Comparison of ENCODE assay signal across 23 mouse cellular contexts in the genomic region with DNA sequence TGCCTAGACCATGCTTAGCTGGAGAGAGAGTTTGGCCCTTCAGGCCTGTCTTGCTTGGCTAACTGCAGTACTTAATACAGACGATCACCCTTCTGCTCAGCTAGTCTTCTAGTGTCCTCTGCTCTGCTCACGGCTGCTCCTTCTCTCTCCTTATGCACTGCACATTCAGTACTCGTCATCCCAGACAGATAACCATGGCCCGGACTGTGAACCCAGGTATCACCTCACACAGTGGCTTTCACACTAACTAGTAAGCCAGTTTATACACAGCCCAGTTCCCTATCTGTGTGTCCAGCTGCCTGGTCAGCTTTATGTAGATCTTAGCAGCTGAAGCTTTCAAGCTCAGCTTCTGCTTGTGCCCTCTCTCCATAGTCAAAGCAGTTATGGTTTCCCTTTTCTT.
A peak's percentile ranks its signal among the peaks of the same experiment; 100 is the strongest.
DNase-seq lines count a peak whose midpoint lies in the region; ATAC-seq and TF ChIP-seq lines count a peak whose summit lies in the region.
"Had no signal": no experiment of that assay in that cellular context is flagged by ENCODE, and none has a peak within 500 bp of the region (broad histone marks: within the 10 kb centered on the region; RNA-seq: fewer than 3 reads in every experiment).

No protein-coding gene starts in this region.

- TF ChIP-seq CTCF in forebrain, postnatal 0 days (IDR thresholded peaks at IDR 0.05; ENCODE audit: low read depth) = no peak
- no peak for TF ChIP-seq CTCF in liver, postnatal 0 days (IDR thresholded peaks at IDR 0.05; ENCODE audit: low read depth)

- H3K9me3 ChIP-seq in forebrain, embryonic 10.5 days = no peaks in the 10 kb centered on the region
- H3K9me3 ChIP-seq in forebrain, postnatal 0 days (ENCODE audit: low read length) = no peaks in the 10 kb centered on the region
- no peaks in the 10 kb centered on the region for H3K9me3 ChIP-seq in megakaryocyte, embryonic 14.5 days
- no peaks in the 10 kb centered on the region for H3K9me3 ChIP-seq in liver, embryonic 11.5 days (ENCODE audit: control insufficient read depth, low read length)
- no peaks in the 10 kb centered on the region for H3K9me3 ChIP-seq in liver, postnatal 0 days (ENCODE audit: low read length)
- H3K9me3 ChIP-seq: embryonic facial prominence, embryonic 12.5 days; hindbrain, embryonic 13.5 days; limb, embryonic 13.5 days had no signal

- ATAC-seq in forebrain, postnatal 0 days = no peak
- ATAC-seq in megakaryocyte, adult 5-6 weeks (ENCODE audit: poor library complexity, severe bottlenecking) = no peak
- ATAC-seq in liver, embryonic 11.5 days (replicated peaks; ENCODE audit: low FRiP score) = peak; percentile 76
- peak; percentile 47 for ATAC-seq in liver, postnatal 0 days
- ATAC-seq: forebrain, embryonic 14.5 days had no signal

- H3K27me3 ChIP-seq in forebrain, embryonic 10.5 days (ENCODE audit: poor library complexity, severe bottlenecking) = no peaks in the 10 kb centered on the region
- H3K27me3 ChIP-seq in forebrain, postnatal 0 days (ENCODE audit: insufficient read depth, low read length) = no peaks in the 10 kb centered on the region
- no peaks in the 10 kb centered on the region for H3K27me3 ChIP-seq in megakaryocyte, embryonic 14.5 days (replicated peaks)
- no peaks in the 10 kb centered on the region for H3K27me3 ChIP-seq in liver, embryonic 11.5 days (replicated peaks; ENCODE audit: control insufficient read depth, insufficient read depth, low read length)
- no peaks in the 10 kb centered on the region for H3K27me3 ChIP-seq in liver, postnatal 0 days (ENCODE audit: insufficient read depth, low read length)
- H3K27me3 ChIP-seq: embryonic facial prominence, embryonic 12.5 days; hindbrain, embryonic 13.5 days; limb, embryonic 13.5 days had no signal

- H3K4me1 ChIP-seq in forebrain, embryonic 10.5 days = peaks cover 32% of the 10 kb centered on the region
- H3K4me1 ChIP-seq in forebrain, postnatal 0 days (ENCODE audit: insufficient read depth) = peaks cover 6% of the 10 kb centered on the region
- peaks cover 95% of the 10 kb centered on the region for H3K4me1 ChIP-seq in megakaryocyte, embryonic 14.5 days
- peaks cover 46% of the 10 kb centered on the region for H3K4me1 ChIP-seq in liver, embryonic 11.5 days (replicated peaks; ENCODE audit: control insufficient read depth, insufficient read depth, low read length)
- peaks cover 25% of the 10 kb centered on the region for H3K4me1 ChIP-seq in liver, postnatal 0 days (ENCODE audit: insufficient read depth)

- no peak for DNase-seq in forebrain, embryonic 10.5 days (ENCODE audit: extremely low spot score, low spot score)
- DNase-seq in forebrain, postnatal 0 days = no peak
- DNase-seq in liver, embryonic 11.5 days (ENCODE audit: low spot score) = no peak
- no peak for DNase-seq in liver, postnatal 0 days
- no peak for DNase-seq in left cerebral cortex, postnatal 4 days
- DNase-seq in right cerebral cortex, adult 18-20 months = no peak
- DNase-seq: adrenal gland, adult 2 months; cerebellum, adult 2 months; cerebellum, postnatal 25 days; heart, postnatal 14 days; kidney, adult 9 months; kidney, postnatal 25 days; layer of hippocampus, postnatal 36 days; lung, embryonic 14.5 days; right cerebral cortex, postnatal 14 days had no signal

- H3K36me3 ChIP-seq in forebrain, embryonic 10.5 days (replicated peaks) = peaks cover 7% of the 10 kb centered on the region
- H3K36me3 ChIP-seq in forebrain, postnatal 0 days (ENCODE audit: insufficient read depth) = no peaks in the 10 kb centered on the region
- peaks cover 6% of the 10 kb centered on the region for H3K36me3 ChIP-seq in megakaryocyte, embryonic 14.5 days (replicated peaks; ENCODE audit: low read length)
- H3K36me3 ChIP-seq in liver, embryonic 11.5 days (ENCODE audit: control insufficient read depth, insufficient read depth, low read length) = no peaks in the 10 kb centered on the region
- H3K36me3 ChIP-seq in liver, postnatal 0 days (replicated peaks; ENCODE audit: insufficient read depth, low read length) = peaks cover 9% of the 10 kb centered on the region; the same call in 1 of the 2 replicates
- H3K36me3 ChIP-seq: hindbrain, embryonic 13.5 days had no signal

- no peak overlapping the region for H3K9ac ChIP-seq in forebrain, postnatal 0 days
- no peak overlapping the region for H3K9ac ChIP-seq in liver, embryonic 11.5 days (ENCODE audit: low read depth, low read length)
- no peak overlapping the region for H3K9ac ChIP-seq in liver, postnatal 0 days (replicated peaks)
- H3K9ac ChIP-seq: embryonic facial prominence, embryonic 12.5 days; hindbrain, embryonic 13.5 days; limb, embryonic 13.5 days; lung, embryonic 14.5 days had no signal

- TF ChIP-seq EP300 in liver, postnatal 0 days (IDR thresholded peaks at IDR 0.05; ENCODE audit: low read depth) = no peak

- no peak overlapping the region for H3K4me3 ChIP-seq in forebrain, embryonic 10.5 days
- H3K4me3 ChIP-seq in forebrain, postnatal 0 days (ENCODE audit: low read depth, low read length) = no peak overlapping the region
- peak overlapping the region; percentile 24 for H3K4me3 ChIP-seq in megakaryocyte, embryonic 14.5 days (replicated peaks)
- H3K4me3 ChIP-seq in liver, embryonic 11.5 days (ENCODE audit: low read depth, low read length) = no peak overlapping the region
- H3K4me3 ChIP-seq in liver, postnatal 0 days (ENCODE audit: low read depth, low read length) = no peak overlapping the region
- H3K4me3 ChIP-seq: embryonic facial prominence, embryonic 12.5 days; hindbrain, embryonic 13.5 days; layer of hippocampus, adult 2 months; limb, embryonic 13.5 days had no signal

- H3K27ac ChIP-seq in forebrain, embryonic 10.5 days = 0 out of 2 replicates have a peak overlapping the region, but pooled peaks have one; percentile 5
- no peak overlapping the region for H3K27ac ChIP-seq in forebrain, postnatal 0 days (ENCODE audit: low read depth, low read length)
- H3K27ac ChIP-seq in liver, embryonic 11.5 days (ENCODE audit: low read depth, low read length) = peak overlapping the region; percentile 56
- H3K27ac ChIP-seq in liver, postnatal 0 days (ENCODE audit: low read depth) = peak overlapping the region; percentile 41
- H3K27ac ChIP-seq: embryonic facial prominence, embryonic 12.5 days; layer of hippocampus, adult 2 months; limb, embryonic 13.5 days had no signal

- intact Hi-C loops in left cerebral cortex, postnatal 4 days (cut with DNase I) = no loop called here

- 88% methylated on average over 4 of the region's 4 CpGs for WGBS in forebrain, embryonic 10.5 days
- WGBS in forebrain, postnatal 0 days = 91% methylated on average over 4 of the region's 4 CpGs
- 40% methylated on average over 4 of the region's 4 CpGs for WGBS in liver, embryonic 11.5 days
- WGBS in liver, postnatal 0 days (ENCODE audit: insufficient replicate concordance) = 64% methylated on average over 4 of the region's 4 CpGs

- H3K4me2 ChIP-seq in forebrain, postnatal 0 days (ENCODE audit: low read depth) = no peak overlapping the region
- peak overlapping the region; percentile 4 for H3K4me2 ChIP-seq in liver, embryonic 11.5 days
- no peak overlapping the region for H3K4me2 ChIP-seq in liver, postnatal 0 days (ENCODE audit: low read depth, low read length)
- H3K4me2 ChIP-seq: embryonic facial prominence, embryonic 12.5 days; hindbrain, embryonic 13.5 days; limb, embryonic 13.5 days; lung, embryonic 14.5 days; midbrain, embryonic 11.5 days had no signal

Comparison
In these comparisons a context has a peak if more than half of its experiments do, and no peak if none do; other contexts are left out.
1. ATAC-seq: peak in liver, embryonic 11.5 days (single experiment) and liver, postnatal 0 days (single experiment); none in forebrain, postnatal 0 days (single experiment) and megakaryocyte, adult 5-6 weeks (single experiment).